Mouse (Mus musculus) kidney, postnatal 14 days (tissue): ENCODE measurements around the gene Hoxb5.

Experiments
- DNase-seq: peaks from one replicate; pipeline ENCODE4 v3.0.0; 2022; ENCODE audit warnings: mixed read lengths

Gene Hoxb5

DNA sequence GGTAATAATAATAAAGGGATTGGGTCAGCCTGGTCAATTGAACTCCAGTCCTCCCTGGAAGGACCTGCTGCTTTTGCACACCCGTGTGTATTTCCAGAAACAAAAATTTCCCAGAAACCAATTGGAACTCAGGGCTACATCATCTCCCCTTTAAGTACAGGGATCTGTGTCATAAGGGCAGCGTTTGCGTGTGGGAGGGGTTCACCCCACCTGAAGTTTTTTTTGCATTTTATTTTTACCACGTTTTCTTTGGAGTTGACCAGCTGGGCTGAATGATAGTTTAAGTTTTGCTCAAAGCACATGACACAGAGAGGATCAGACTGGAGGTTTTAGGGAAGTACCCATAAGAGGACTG lies 39.4 kb downstream of the Hoxb5 start:
- no peak for DNase-seq

GRCm38 (mm10) chr11:96343206-96343745 lies 40.1 kb downstream of the Hoxb5 start:
- peak; percentile 21 for DNase-seq

- DNase-seq: peak; percentile 74
These were observed 41.1 kb downstream of the Hoxb5 start for GRCm38 (mm10) chr11:96344061-96344877.

- DNase-seq: no peak
These were observed 41.7 kb downstream of the Hoxb5 start for GRCm38 (mm10) chr11:96344878-96345159.

GRCm38 (mm10) chr11:96345220-96345892 lies 42.2 kb downstream of the Hoxb5 start:
- peak; percentile 58 for DNase-seq

- DNase-seq: peak; percentile 75
These were observed 43.0 kb downstream of the Hoxb5 start for GRCm38 (mm10) chr11:96345893-96346806.

GRCm38 (mm10) chr11:96346916-96347520 lies 43.9 kb downstream of the Hoxb5 start:
- peak; percentile 60 for DNase-seq

- no peak for DNase-seq
These were observed 44.6 kb downstream of the Hoxb5 start for GRCm38 (mm10) chr11:96347717-96348116.

- DNase-seq: peak; percentile 86
These were observed 45.2 kb downstream of the Hoxb5 start for GRCm38 (mm10) chr11:96348141-96348928.

- peak; percentile 4 for DNase-seq
These were observed 45.9 kb downstream of the Hoxb5 start for GRCm38 (mm10) chr11:96348988-96349387.

DNA sequence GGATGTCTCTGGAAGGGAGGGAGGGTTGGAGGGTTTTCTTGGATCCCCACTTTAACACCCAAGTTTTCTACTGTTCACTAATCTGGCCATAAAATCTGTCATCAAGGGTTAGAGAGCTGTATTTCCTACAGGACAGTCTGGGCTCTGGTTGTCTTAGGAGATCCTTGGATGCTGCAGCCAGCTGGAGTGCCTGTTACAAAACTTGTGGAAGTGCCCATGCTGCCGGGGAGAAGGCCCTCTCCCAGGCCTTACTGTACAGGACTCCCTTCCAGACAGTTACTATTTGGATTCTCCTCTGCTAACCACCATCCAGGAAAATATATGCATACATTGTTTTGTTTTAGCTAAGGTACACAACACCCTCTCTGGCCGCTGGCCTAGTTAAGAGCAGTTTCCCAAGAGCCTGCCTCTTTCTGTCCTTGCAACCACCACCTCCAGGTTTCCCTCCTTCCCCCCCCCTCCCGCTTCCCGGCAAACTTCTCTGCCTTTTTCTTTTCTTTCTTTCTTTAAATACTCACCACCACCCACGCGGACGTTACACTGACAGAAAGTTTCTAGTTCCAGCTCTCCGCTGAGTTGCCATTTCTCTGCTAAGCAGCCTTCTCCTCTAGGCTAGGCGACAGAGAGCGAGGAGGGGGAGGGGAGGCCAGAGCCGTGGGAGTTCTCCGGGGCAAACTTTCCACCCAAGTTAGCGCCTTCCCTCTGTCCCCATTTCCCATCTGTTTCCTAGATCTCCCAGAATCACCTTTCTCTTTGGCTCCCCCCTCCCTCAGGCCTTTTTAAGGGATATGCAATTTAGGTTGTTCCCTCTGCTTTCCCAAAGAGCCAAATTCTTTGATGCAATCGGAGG lies 46.6 kb downstream of the Hoxb5 start:
- DNase-seq: peak; percentile 69

DNA sequence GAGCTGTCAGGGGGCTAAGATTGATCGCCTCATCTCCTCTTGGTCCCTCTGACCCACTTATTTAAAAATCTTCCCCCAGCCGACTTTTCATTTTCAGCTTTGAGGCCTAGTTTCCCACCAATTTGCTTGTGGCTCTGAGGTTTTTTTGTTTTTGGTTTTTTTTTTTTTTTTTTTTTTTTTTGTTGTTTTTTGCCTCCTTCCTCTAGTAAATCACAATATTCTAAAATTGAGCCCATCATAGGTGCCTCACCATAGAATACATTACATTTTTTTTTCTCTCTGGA lies 47.1 kb downstream of the Hoxb5 start, which contains the start of gene Hoxb2:
Hoxb2 (plus strand) TSS at position 185 of the 284 bp plus-strand sequence.
- DNase-seq: no peak

- DNase-seq: no peak
These were observed 47.7 kb downstream of the Hoxb5 start for GRCm38 (mm10) chr11:96350791-96351190.

DNA sequence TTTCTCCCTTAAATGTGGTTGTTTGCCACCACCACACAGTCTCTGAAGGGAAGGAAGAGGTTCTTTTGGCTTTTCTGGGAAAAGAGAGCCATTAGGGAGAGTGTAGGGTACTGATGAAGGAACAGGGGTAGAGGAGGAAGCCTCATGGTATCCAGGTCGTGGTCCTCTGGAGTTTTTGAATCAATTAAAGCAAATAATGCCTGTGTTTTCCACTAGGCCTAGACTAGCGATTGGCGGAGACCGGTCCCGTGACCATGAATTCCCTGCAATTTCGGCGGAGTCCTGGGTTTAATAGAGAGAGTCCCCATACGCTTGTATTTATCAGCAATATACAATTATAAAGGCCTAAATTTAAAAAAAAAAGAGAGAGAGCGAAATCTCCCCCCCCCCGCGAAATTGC lies 48.2 kb downstream of the Hoxb5 start:
- peak; percentile 73 for DNase-seq

DNA sequence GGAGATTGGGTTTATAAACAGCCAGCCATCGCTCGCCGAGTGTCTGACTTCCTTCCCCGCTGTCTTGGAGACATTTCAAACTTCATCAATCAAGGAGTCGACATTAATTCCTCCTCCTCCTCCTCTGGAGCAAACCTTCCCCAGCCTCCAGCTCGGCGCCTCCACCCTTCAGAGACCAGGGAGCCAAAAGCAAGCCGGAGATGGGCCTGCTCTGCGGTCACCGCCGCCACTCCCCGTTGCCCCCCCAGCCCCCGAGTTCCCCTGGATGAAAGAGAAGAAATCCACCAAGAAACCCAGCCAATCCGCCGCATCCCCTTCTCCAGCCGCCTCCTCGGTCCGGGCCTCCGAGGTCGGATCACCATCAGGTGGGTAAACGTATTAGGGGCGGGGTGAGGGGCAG lies 48.7 kb downstream of the Hoxb5 start:
- DNase-seq: peak; percentile 84

DNA sequence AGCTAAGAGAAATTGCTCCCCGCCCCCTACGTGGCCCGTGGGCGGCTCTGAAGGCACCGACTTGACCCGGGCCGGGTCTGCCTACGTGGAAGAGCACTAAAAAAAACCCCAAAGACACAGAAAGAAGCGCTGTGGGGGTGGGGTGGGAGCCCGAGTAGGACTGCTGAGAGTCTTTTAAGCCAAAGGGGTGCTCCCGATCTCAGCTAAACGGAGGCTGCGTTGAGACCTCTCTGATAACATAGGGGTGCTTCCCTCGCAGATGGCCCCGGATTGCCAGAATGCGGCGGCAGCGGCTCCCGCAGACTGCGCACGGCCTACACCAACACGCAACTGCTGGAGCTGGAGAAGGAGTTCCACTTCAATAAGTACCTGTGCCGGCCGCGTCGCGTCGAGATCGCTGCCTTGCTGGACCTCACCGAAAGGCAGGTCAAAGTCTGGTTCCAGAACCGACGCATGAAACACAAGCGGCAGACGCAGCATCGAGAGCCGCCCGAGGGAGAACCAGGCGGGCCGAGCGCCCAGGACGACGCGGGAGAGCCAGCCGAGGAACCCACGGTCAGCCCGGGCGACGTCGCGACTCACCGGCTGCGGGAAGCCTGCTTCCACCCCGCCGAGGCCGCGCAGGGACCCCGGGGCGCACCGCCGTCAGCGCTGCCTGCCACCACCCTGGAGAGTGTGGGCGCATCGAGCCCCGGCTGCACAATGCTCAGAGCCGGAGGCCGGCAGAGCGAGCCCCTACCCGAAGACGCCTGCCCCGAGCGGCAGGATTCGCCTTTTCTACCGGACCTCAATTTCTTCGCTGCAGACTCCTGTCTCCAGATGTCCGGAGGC lies 49.8 kb downstream of the Hoxb5 start:
- peak; percentile 81 for DNase-seq

DNA sequence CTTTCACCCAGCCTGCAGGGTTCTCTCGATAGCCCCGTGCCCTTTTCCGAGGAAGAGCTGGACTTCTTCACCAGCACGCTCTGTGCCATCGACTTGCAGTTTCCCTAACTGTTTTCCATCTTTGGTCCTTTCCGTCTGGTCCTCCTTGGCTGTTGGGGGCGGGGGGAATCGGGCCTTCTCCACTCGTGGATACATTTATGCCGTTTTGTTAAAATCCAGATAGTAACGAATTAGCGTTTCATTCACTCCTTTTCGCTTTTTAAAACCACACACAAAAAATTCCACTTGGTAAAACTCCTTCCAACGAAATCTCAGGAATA lies 50.3 kb downstream of the Hoxb5 start:
- DNase-seq: no peak

DNA sequence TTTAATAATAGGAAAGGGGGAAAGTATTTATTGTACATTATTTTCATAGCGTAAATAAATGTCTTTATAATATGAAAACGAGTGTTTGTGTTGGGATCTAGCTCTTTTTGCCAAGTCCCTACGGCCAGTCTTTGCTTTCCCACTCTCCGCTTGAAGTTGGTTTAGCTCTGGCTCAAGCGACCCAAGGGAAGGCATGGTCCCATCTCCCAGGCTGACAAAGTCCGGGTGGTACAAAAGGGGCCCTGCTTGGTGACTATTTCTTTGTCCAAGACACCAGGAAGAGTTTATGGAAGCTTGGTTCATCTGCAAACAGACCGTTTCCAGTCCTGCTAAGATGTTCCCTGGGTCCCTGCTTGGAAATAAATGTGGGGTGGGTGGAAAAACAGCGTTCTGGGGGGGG lies 50.8 kb downstream of the Hoxb5 start:
- peak; percentile 51 for DNase-seq

DNA sequence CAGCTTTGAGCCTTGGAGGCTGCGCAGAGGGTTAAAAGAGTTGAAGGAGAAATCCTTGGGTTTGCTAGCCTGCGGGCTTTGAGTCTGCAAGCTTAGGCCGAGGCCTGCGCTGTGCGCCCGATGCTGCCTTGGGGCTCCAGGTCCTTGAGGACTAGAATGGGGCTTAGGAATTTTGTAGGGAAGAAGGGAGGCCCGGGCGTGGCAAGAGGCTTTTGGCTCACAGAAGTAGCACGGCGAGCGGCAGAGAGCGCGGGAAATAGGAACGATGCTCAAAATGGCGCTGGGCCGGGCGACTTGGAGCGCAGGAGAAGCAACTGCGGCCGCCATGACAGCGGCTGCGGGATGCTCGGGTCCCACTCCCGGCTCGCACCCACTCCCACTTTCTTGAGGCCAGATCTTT lies 51.2 kb downstream of the Hoxb5 start:
- peak; percentile 77 for DNase-seq

DNA sequence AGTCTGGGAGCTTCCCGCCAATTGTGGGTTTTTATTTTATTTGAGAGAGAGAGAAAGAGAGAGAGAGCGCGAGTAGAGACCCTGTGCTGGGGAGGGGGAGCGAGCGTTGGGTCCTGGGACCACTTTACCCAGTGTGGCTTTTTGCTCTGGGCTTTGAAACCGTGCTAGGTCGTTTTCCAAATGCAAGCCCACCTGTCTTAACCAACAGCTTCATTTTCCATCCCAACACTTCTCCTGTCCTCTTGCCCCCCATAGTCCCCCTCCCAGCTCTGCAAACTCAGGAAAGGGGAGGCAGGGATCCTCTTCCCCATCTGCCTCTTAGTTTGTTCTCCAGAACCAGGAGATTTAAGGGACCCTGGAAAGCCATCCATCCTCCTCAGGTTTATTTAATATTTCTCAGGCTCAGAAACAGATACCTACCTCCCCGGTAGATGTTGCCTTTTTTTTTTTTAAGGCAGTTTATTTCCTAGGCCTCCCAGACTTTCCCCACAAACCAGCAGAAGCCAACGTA lies 51.7 kb downstream of the Hoxb5 start:
- no peak for DNase-seq
